Mouse (Mus musculus) liver, embryonic 14.5 days (tissue): Measurements from ENCODE around the gene Syne1.

Experiments used
- CTCF ChIP-seq: IDR thresholded peaks from 2 replicates; pipeline ENCODE4 v1.5.1; 2016; ENCODE audit warnings: antibody characterized with exemption, low read depth, control low read depth
- EP300 ChIP-seq: IDR thresholded peaks from 2 replicates; pipeline ENCODE4 v1.6.1; 2016; ENCODE audit warnings: antibody characterized with exemption, low read depth

- TF ChIP-seq CTCF (no peak), EP300 (no peak)
Observed at GRCm38 (mm10) chr10:5288262-5288661, 263.0 kb downstream of the Syne1 start.
